Mouse (Mus musculus): Measurements from ENCODE around the gene Dpagt1. TPM values are rescaled to one million over a fixed set of nuclear protein-coding genes. Genes with fewer than 3 reads are reported as not detected.

Gene Dpagt1
- total and polyA plus RNA-seq, 3 experiments, result 14.9 to 43.5 TPM; not detected in 1

DNA sequence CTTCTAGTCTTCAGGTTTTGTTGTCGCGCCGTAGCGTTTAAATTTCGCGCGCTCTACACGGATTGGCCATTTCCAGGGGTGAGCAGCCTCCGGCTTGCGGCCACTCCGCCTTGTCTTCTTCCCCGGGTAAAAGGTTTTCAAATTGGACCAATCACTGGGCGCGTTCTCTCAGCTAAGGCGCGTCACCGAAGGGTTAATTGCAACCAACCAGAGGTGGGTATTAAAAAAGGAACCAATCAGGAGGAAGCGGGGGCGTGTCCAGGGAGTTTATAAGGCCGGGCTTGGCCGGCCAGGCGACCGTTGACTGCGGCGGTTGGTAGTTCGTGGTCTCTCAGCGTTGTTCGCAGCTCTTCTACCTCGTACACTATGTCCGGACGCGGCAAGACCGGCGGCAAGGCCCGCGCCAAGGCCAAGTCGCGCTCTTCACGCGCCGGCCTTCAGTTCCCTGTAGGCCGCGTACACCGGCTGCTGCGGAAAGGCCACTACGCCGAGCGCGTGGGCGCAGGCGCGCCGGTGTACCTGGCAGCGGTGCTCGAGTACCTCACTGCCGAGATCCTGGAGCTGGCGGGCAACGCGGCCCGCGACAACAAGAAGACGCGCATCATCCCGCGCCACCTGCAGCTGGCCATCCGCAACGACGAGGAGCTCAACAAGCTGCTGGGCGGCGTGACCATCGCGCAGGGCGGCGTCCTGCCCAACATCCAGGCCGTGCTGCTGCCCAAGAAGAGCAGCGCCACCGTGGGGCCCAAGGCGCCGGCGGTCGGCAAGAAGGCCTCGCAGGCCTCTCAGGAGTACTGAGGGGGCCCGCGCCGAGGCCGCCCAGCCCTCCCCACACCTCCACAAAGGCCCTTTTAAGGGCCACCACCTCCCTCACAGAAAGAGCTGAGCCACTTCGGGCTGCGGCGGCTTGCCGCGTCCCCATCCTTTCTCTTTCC, 8.8 kb downstream of the Dpagt1 start, which contains the start of gene H2afx:
Gene H2afx, plus strand, starts transcription at position 299 of the 935 bp plus-strand sequence.
- H3K36me3 ChIP-seq (ENCODE audit: control insufficient read depth in 1 of 2, insufficient read depth in 2 of 2, low read length in 2 of 2), result peaks cover 0 to 6% of the 10 kb centered on the region in 2 experiments; a peak in 3 of 4 replicates
- H3K9ac ChIP-seq (ENCODE audit: control insufficient read depth, low read depth, low read length, poor library complexity, severe bottlenecking), result peak within 1 kb of the TSS; percentile 99
- H3K4me1 ChIP-seq (ENCODE audit: control insufficient read depth in 1 of 2, insufficient read depth in 2 of 2, low read length in 2 of 2), result peaks cover 0 to 3% of the 10 kb centered on the region in 2 experiments; a peak in 1 of 4 replicates
- H3K4me3 ChIP-seq (ENCODE audit: control insufficient read depth in 1 of 2, insufficient read depth in 1 of 2, low read depth in 2 of 2, low read length in 2 of 2), result peak within 1 kb of the TSS; percentile 55 to 86
- H3K27ac ChIP-seq (ENCODE audit: control insufficient read depth, low read depth, low read length), result peak within 1 kb of the TSS; percentile 93
- H3K9me3 ChIP-seq (replicated peaks; ENCODE audit: insufficient read depth, low read length), result no peaks in the 10 kb centered on the region
- DNase-seq (ENCODE audit: low read depth, low spot score), result peak; percentile 100
- H3K27me3 ChIP-seq (ENCODE audit: control insufficient read depth in 1 of 2, insufficient read depth in 2 of 2, low read length in 2 of 2), result no peaks in the 10 kb centered on the region
- H3K79me2 ChIP-seq (ENCODE audit: control insufficient read depth, insufficient read depth, low read length, poor library complexity), result peaks cover 24% of the 10 kb centered on the region
- TF ChIP-seq MAX (IDR thresholded peaks at IDR 0.05; ENCODE audit: low read length) (peak; percentile 33; the same call in 1 of the 2 replicates), SMC3 (IDR thresholded peaks at IDR 0.05; ENCODE audit: low read depth, low read length) (no peak), TBP (IDR thresholded peaks at IDR 0.05; ENCODE audit: low read depth, low read length) (peak; percentile 99), MAFK (IDR thresholded peaks at IDR 0.05; ENCODE audit: borderline replicate concordance, low read depth, low read length) (no peak), BHLHE40 (IDR thresholded peaks at IDR 0.05; ENCODE audit: borderline replicate concordance, low read depth, low read length) (no peak), KAT2A (conservative IDR thresholded peaks at IDR 0.05; ENCODE audit: low read depth, low read length) (no peak), ELF1 (IDR thresholded peaks at IDR 0.05; ENCODE audit: low read depth, low read length) (no peak), ZNF384 (IDR thresholded peaks at IDR 0.05; ENCODE audit: low read depth, low read length) (no peak), CHD2 (IDR thresholded peaks at IDR 0.05; ENCODE audit: low read length) (no peak), TCF12 (IDR thresholded peaks at IDR 0.05; ENCODE audit: low read depth, low read length) (peak; percentile 62), UBTF (IDR thresholded peaks at IDR 0.05; ENCODE audit: borderline replicate concordance, insufficient read depth, low read depth, low read length) (peak; percentile 98), ZKSCAN1 (IDR thresholded peaks at IDR 0.05; ENCODE audit: low read depth, low read length) (no peak), NRF1 (IDR thresholded peaks at IDR 0.05; ENCODE audit: insufficient read depth, low read depth, low read length, poor library complexity, severe bottlenecking) (no peak), POLR2A (IDR thresholded peaks at IDR 0.05; ENCODE audit: control insufficient read depth in 1 of 2, insufficient read depth in 1 of 2, low read depth in 1 of 2, low read length in 2 of 2, poor library complexity in 1 of 2) (peak; percentile 100), MEF2A (IDR thresholded peaks at IDR 0.05; ENCODE audit: extremely low read depth, insufficient replicate concordance, low read depth, low read length, poor library complexity, severe bottlenecking) (no peak), RCOR1 (IDR thresholded peaks at IDR 0.05; ENCODE audit: low read depth, low read length) (no peak), JUND (IDR thresholded peaks at IDR 0.05; ENCODE audit: low read depth, low read length) (no peak), POLR2AphosphoS5 (IDR thresholded peaks at IDR 0.05; ENCODE audit: borderline replicate concordance, low read depth, low read length) (peak; percentile 96), CTCF (IDR thresholded peaks at IDR 0.05 in 2 of 3, conservative IDR thresholded peaks at IDR 0.05 in 1 of 3; ENCODE audit: control insufficient read depth in 1 of 3, insufficient read depth in 1 of 3, low read depth in 2 of 3, low read length in 3 of 3, poor library complexity in 1 of 3, severe bottlenecking in 1 of 3) (peak in 1 of 3 experiments; percentile 27; a peak in 1 of 6 replicates), NELFE (IDR thresholded peaks at IDR 0.05; ENCODE audit: low read depth, low read length) (peak; percentile 100), ETS1 (IDR thresholded peaks at IDR 0.05; ENCODE audit: low read depth, low read length) (no peak; the same call in 1 of the 2 replicates), ZC3H11A (IDR thresholded peaks at IDR 0.05; ENCODE audit: low read depth, low read length) (no peak), MYC (IDR thresholded peaks at IDR 0.05; ENCODE audit: low read depth, low read length) (peak; percentile 50; the same call in 1 of the 2 replicates), EP300 (IDR thresholded peaks at IDR 0.05; ENCODE audit: low read depth in 1 of 2, low read length in 2 of 2) (peak in 1 of 2 experiments; percentile 71; a peak in 1 of 4 replicates), MYB (IDR thresholded peaks at IDR 0.05; ENCODE audit: low read depth, low read length) (peak; percentile 99), MAZ (IDR thresholded peaks at IDR 0.05; ENCODE audit: low read depth, low read length) (no peak), GABPA (IDR thresholded peaks at IDR 0.05; ENCODE audit: low read depth, low read length) (no peak), HCFC1 (IDR thresholded peaks at IDR 0.05; ENCODE audit: low read depth, low read length) (peak; percentile 74; the same call in 1 of the 2 replicates), TAL1 (IDR thresholded peaks at IDR 0.05; ENCODE audit: low read length) (no peak), ZMIZ1 (IDR thresholded peaks at IDR 0.05; ENCODE audit: low read depth, low read length) (peak; percentile 100), USF2 (IDR thresholded peaks at IDR 0.05; ENCODE audit: borderline replicate concordance in 1 of 2, insufficient read depth in 1 of 2, low read depth in 1 of 2, low read length in 2 of 2) (no peak), CHD1 (IDR thresholded peaks at IDR 0.05; ENCODE audit: low read depth, low read length) (no peak; the same call in none of the 2 replicates), E2F4 (IDR thresholded peaks at IDR 0.05; ENCODE audit: borderline replicate concordance, low read depth, low read length) (peak; percentile 100), GATA1 (IDR thresholded peaks at IDR 0.05; ENCODE audit: low read depth, low read length) (no peak)
